Mouse (Mus musculus) cerebellum, postnatal 10 days (tissue): ENCODE measurements around the gene Ikzf2.

Source experiments
- DNase-seq, 2 experiments: peaks; one replicate each; pipeline ENCODE4 v3.0.0; 2021; ENCODE audit warnings: mixed read lengths in 2 of 2

Ikzf2 gene

DNA sequence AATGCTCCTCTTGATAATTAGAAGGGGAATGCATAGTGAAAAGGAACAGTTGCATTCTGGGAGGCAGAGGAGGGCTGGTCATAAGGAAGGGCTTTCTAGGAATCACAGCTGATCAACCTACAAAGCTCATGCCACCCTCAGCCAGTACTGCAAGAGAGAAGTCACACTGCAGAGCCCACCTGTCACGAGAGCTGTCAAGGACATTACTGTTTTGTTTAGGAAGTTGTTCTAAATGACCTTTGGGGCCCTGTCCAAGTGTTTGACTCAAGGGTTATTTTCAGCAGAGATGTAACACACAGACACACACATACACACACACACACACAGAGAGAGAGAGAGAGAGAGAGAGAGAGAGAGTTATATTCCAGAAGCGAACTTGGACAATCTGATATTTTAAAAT is 27.3 kb downstream of the Ikzf2 start:
- DNase-seq, result no peak

DNA sequence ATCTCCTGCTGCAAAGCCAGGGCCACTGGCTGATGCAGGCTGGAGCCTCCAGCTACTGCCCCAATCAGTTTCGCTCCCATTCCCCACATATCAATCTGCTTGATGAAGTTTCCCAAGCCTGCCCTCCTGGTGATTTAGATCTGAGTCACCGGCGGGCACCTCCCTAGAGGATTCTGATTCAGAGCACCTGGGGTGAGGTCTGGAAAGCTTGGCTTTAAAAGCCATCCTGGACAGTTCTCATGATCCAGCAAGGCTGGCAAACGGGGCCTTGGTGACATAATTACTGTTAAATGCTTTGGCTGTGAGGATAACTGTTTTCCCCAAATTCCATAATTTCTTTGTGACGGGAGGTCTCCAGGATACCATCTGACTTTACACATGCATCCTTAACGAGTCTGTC is 29.0 kb downstream of the Ikzf2 start:
- peak; percentile 5 to 7 for DNase-seq

DNA sequence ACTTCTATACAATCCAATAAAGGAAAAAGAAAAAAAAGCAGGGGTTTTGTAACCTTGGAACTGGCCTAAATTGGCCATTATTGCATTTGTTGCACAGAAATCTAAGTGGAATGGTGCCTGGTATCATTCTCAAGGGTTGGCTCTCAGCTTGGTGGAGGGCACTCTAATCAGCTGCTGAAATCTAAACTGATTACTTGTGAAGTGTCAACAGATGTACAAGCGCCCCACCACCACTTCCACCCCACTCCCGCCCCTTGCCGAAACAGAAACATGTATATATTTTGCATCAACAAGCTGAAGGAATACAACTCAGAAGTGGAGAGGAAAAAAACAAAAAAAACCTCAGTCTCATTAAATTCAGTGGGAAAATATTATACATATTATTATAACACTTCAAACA is 29.6 kb downstream of the Ikzf2 start:
- DNase-seq, result no peak

DNA sequence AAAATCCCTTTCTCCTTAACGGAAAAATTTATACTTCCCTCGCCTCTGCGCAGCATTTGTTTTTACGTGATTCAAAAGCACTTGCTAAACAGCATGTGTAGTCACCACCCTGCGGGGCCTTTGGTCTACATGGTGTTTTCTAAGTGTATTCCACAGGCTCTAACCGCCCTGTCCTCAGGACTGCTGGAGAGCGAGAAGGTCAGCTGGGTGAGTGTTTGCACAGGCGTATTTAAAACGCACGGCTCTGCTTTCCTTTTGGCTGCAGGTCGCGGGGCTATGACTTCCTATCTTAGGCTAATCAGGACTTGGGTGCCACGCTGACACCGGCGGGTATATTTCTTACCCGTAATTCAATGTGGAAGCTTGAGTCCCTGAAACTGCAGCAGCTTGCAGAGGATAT is 30.1 kb downstream of the Ikzf2 start:
- no peak for DNase-seq

DNA sequence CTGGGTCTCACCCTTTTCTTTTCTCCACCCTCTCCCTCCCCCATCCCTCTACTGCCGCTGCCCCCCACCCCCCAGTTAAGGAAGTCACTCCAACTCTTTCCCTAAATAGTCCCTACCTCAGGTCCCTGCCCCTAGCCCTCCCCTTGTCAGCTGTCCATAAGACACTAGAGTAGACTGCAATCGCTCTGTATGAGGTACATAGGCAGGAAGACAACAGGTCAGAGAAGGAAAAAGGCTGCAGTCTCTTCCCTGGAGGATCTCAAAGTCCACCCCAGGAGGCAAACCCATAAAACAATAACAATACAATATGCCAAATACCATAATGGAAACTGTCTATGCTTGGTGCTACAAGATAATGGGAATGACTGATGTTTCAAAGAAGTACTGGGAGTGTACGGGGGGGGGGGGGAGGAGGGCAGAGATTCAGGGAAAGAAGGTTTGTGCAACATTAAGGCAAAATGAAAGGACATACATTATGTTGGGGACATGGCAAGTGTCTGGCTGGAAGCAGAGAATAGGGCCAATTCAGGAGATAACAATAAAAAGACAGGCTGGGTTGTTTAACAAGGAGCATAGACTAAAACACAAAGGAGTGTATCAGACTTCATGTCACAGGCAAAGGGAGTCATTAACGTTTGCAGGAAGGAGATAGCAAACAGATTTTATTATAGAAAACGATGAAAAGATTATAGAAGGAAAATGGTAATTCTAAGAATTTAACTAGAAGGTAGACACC is 30.8 kb downstream of the Ikzf2 start:
- no peak for DNase-seq

DNA sequence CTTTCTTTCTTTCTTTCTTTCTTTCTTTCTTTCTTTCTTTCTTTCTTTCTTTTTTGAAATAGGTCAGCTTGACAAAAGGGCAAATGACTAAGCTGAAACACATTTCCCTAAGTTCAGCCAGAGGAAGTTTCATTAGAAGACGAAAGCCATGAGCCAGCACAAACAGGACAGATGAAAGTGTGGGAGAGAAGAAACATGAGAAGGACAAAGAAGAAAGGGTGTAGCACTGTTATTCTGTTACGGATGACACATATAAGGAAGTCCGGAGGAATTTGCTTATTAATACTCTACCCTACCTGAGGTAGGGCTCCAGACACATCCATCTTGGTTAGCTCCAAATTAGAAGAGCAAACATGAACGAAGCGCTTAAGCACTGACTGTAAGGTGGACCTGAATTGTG is 31.7 kb downstream of the Ikzf2 start:
- DNase-seq, result no peak

DNA sequence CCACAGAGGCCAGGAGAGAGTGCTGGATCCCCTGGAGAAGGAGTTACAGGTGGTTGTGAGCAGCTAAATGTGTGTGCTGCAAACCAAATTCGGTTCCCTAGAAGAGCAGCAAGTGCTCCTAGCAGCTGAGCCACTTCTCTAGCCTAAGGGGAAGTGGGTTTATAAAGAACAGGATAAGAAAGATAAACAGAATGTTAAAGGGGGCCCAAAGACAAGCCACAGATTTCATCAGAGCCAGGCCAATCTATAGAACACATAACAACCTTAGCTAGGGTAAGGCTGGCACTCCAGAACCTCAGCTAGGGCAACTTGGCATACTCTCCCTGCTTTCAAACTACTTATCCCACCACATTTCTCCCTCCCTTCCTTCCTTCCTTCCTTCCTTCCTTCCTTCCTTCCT is 32.1 kb downstream of the Ikzf2 start:
- no peak for DNase-seq

DNA sequence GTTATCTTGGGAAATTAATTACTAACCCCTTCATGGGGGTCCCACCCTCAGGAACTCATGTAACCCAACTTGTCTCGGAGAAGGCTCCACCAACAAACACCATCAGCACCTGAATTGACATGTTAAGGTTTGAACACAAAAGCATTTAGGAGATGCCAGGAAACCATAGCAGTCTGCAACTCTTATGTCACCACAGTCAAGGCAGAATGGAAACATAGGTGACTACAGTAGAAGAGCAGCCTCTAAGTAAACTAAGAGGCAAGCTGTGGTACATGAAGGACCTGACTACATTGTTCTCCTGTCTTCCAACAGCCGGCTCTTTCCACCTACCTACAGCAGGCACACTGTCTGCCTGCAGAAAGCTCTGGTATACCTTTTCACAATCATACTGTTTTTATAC is 33.6 kb downstream of the Ikzf2 start:
- no peak for DNase-seq

DNA sequence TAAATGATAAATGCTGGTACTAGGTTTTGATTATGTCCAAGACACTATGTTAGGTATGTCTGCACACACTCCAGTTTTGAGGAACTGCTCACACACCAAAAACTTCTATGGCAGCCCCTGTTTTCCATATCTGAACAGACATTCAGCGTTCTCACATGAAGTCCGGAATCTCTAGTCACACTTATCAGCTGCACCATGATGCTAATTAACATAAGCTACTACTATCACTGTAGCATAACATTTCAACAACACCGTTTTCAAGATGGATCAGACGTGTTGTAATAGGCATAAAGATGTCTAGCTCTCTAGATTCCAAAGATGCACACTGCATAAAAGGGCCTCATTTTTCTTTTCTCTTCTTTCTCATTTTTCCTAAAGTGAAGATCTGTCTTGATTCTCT is 43.9 kb downstream of the Ikzf2 start:
- DNase-seq, result no peak

DNA sequence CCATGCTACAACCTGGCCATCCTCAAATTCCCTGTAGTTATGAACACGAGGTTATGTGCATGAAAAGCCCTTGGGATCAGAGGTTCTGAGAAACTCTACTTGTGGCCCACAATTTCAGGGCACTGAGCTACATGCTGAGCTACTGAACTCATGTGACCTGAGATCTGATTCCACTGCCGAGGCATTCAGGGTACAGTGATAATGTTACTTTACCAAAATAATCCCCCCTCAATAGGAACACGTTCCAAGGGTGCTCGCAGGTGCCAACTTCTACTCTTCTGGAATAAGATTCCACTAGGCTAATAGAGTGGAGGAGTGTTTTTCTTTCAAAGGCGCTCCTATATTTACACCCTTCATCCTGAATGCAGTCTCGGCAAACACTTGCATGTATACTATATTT is 45.1 kb downstream of the Ikzf2 start:
- no peak for DNase-seq

DNA sequence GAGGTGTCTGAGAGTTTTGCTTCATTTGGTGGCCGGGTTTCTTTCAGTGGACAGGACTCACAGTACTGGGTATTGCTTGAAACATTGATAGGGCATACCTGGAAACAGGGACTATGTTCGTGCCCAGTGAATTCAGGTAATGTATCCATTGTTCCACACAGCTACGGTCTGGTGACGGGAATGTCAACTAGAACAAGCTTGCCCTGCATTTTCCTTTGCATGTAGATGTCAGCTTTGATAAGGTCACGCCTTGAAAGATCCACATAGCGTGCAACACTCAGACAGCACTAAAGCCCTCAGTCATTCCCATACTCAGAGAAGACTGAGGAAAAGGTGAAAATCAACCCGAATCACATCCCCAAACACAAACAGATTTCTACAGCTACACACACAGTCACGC is 48.7 kb downstream of the Ikzf2 start:
- DNase-seq, result no peak

DNA sequence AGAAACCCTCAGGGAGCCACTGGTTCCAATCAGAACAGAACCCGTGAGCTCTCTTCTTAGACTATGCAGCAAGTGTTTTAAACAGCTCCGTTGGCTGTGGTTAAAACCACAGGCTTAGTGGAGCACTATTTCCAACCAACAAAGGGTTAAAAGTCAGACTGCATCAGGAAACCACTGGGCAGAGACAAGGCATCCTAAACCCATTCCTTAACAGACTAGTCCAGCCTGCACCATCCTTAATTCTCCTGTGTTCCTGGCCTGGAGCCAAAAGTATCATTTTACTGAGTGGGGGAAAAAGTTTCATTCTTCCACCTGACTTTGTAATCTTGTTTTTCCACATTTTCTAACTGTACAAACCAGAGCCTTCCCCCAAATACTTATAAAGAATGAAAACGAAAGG is 49.1 kb downstream of the Ikzf2 start:
- DNase-seq, result peak in 1 of 2 experiments; percentile 11

DNA sequence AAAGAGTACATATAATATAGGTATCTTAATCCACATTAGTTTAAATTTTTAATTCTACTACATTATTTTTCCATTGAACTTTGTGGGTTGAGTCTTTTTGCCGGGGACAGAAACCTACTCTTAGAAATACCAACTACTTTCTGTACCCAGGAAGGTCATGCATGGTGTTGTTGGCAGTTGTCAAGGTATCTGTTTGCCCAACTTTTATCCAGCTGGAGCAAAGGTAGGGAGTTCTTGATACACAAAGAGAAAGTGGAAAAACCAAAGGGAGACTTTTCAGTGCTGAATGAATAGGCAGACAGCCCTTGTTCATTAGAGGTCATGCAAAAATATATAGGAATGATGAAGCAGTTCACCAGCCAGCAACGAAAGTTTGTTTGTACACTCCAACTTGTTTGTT is 52.8 kb downstream of the Ikzf2 start:
- no peak for DNase-seq

DNA sequence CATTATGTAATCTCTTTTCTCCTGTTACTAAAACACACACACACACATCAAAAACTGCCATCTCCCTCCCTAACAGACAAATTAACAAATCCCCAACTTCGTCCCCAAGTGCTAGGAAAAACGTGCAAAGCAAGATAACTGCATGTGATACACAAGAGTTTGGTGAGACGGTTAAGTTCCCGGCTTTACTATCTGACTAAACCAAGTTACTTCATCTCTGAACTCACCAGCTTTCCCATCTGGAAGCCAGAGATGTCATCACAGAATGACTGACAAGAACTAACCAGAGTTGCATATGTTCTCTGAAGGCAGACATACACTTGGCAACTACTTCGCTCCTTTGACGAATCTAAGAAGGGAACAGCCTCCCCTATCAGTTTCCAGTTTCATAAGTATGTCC is 56.5 kb downstream of the Ikzf2 start:
- DNase-seq, result no peak

DNA sequence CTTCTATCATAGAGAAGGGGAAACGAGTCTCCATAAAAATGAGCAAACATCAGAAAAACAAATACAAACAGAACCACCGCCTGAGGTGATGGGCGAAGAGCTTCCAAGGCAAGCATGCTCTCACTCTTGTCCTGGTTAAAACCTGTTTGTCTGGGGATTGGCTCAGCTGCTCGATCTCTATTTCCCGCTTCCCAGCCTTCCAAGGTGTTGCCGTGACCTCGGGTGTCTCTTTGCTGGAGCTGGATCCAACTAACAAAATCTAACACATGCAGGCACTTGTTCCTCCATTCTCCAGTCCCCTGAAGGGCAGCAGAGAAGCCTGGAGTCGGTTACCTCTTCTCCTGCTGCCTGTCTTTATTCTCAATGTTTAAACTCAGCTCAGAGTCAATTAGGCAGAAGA is 57.5 kb downstream of the Ikzf2 start:
- DNase-seq, result no peak

DNA sequence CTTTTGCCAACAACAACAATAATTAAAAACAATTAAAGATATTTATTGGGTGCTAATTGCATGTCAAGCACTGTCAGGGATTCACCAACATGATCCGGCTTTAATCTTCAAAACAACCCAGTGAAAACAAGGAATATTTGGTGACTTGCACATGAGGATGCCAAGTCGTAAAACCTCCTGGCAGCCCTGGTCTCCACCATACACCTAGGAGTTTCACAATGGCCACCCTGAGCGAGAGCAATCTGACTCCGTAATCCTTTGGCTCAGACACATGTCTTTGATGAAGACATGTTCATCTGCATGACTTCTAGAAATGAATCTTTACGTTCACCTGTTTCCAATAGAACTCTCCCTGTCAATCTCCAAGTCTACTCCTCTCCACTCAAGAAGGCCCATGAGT is 75.0 kb downstream of the Ikzf2 start:
- no peak for DNase-seq

DNA sequence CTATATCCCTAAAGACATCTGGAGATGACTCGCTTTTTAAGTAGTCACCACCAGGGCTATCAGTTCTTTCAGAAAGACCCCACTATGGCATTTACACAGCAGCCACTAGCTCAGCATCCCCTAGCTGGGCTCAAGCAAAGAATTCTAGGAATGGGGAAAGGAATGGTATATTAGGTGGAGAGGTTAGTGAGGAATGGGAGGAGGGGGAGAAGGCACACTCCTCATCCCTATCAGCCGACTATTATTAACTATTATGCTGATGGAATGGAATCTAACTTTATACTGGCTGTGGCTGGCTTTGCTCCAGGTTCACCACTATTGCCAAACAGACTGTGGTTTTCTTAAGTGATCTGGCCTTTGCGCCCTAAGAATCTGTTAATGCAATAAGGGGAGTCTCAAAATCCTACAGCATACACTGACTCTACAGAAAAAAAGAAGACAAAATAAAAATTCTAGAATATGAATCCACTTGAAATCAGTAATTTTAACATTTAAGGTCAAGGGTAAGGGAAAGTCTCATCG is 75.8 kb downstream of the Ikzf2 start:
- no peak for DNase-seq

DNA sequence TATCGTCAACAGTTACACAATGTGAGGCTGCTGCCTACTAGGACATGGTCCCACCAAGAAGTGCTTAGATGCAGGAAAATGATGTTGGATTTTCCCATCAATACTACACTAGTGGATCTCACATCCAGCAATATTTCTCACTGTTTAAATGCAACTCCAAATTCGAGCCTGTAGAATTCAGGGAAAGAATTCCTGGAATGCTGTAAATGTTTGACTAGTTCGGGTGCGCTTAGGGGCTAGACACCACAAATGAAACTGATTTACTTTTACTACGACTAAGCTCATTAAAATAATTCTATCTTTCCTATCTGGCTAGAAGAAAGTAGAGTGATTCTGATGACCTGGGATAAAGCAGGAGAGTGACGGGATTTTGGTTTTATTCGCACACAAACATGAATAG is 76.3 kb downstream of the Ikzf2 start:
- DNase-seq, result no peak

DNA sequence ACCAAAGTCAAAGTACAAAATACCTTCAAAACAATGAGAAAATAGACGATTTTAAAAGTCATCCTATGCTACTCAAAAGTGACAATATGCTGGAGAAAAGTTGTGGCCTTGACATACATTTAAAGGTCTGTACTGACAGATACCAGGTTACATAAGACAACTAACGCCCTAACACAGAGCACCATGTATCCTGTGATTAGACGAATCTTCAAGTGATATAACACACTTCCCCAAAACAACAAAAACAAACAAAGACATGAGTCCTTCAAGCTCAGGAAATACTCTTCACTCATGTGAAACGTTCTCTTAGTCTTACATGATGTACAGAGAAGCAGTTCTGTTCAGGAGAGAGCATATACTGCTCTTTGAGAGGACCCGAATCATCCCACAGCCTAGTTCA is 78.2 kb downstream of the Ikzf2 start:
- DNase-seq, result no peak

DNA sequence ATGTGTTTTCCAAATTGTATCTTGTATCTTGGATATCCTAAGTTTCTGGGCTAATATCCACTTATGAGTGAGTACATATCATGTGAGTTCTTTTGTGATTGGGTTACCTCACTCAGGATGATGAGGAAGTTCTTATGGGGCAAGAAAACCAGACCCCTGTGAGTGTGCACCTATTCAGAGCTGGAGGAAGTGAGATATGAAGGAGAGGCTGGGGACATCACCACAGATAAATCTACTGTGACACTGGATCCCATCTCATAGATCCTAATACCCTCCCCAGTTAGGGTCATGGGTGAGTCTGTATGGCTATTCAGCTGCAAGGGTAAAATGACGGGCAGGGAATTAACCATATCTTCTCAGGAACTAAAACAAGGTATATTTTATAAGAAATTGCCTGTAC is 80.2 kb downstream of the Ikzf2 start:
- no peak for DNase-seq

DNA sequence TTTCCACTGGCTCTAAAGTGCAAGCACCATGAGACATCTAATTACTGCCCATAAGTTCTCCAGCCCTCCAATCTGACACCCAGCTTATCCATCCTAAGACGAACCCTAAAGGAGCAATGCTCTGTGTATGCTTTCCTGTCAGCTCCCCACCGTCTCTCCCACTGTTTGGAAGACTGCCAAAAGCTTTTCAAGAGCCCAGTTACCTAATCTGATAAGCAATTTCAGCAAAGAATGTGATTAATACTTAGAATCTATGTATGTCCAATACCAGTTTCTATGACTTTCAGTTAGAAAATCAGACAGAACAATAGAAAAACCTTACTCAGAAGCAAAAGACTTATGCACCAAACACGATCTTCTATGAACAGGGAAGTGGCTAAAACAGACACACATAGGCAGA is 82.8 kb downstream of the Ikzf2 start:
- DNase-seq, result peak; percentile 8 to 35

DNA sequence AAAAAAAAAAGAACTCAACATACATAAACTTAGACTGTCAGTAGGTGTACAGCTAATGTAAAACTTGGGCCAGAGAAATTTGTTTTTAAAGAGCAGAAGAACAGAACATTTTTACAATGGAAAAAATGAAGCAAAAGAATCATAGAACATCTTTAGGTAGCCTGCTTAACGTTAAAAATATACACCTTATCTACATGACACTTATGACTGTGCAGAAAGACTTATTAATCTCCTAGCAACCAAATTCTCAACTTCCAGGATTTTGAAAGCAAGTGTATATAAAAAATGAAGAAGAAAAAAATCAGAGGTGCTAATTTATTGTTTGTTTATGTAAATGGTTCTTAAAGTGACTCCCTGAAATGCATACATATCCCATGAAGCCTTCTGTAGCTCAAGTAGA is 86.1 kb downstream of the Ikzf2 start:
- no peak for DNase-seq

DNA sequence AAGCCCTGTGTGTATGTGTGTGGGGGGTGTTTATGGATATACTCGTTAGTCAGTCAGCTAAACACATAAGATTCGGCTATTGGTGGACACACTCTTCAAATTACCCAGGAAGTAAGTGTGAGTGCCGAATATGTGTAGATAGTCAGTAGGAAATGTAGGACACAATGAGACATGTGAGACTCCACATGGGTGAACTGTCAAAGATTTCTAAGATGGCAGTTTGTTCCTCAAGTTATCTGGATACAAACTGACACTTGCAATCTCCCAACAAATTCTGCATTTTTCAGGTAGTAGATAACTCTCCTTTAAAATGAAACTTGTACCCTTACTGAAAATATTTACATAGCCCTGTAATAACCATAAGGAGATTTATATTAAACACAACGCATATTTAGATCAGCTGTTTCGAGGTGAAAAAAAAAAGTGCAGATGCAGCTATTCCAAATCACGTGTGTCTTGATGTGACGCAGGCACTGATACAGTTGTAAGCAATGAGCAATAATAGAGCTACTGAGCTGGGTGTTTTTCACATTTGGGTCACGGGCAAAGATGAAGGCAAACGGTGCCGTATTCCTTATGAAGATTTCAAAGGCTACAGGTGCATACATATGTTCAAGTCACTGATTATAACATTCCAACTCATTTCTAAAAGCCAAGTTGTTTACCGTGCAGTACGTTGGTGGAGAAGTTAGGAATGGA is 87.8 kb downstream of the Ikzf2 start:
- DNase-seq, result no peak

DNA sequence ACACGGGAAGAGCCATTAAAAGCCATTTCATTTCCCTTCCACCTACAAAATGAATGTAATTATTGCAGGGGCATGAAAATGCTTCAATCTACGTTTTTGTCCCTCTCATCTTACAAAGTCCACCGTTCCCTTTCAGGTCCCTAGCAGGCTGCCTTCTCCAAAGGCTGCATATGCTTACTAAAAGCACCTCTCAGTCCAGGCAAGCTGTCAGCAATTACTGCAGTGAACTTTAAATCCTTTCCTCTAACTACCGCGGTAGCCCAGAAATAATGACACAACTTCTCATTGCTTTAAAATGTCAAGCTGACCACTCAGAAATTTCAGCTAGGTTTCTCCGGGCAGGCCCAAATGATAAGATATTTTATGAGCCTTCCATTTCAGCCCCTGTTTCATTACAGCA is 95.2 kb downstream of the Ikzf2 start:
- peak; percentile 3 to 7 for DNase-seq

DNA sequence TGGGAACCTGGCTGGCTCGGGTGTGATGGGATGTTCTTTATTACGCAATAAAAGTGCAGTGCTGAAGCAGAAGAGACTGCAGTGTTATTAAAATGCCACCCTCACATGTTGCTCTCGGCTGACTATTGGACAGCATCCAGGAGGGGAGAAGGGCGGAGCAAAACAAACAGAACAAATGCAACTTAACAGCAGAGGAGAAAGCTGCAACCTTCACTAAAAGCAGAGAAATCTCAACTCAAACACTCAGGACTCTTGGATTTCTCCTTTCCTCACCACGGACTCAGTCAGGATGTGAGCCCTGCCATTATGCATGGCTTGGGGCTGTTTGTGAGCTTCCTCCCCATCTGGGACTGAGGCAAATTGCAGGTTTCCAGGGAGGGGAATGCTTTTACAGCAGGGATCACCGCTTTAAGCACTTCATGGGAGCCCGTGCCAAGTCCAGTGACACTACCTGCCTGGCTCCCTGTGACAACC is 95.7 kb downstream of the Ikzf2 start:
- peak; percentile 39 to 46 for DNase-seq
